Mouse (Mus musculus) olfactory bulb, adult 2 months (tissue): Measurements from ENCODE around the gene Cspg4.

ENCODE experiments used
- CTCF ChIP-seq: fragments of 200-500 bp; IDR thresholded peaks from 2 replicates; pipeline ENCODE4 v1.5.1; 2012; ENCODE audit warnings: low read depth, mild to moderate bottlenecking, low read length, moderate library complexity; ENCODE audit not compliant: insufficient read depth
- POLR2A ChIP-seq: fragments of 200-500 bp; IDR thresholded peaks from 2 replicates; pipeline ENCODE4 v1.6.1; 2012; ENCODE audit warnings: mild to moderate bottlenecking, low read depth, low read length, moderate library complexity; ENCODE audit not compliant: insufficient read depth

- no peak for TF ChIP-seq POLR2A
- no peak for TF ChIP-seq CTCF
These were observed 16.0 kb downstream of the Cspg4 start for GRCm38 (mm10) chr9:56880790-56881189.
